Mouse (Mus musculus) cerebellum, adult 18-20 months (tissue): ENCODE measurements around the gene Hspb2.

Experiments used
- DNase-seq, 2 experiments: peaks; one replicate each; pipeline ENCODE4 v3.0.0; 2021

Hspb2 gene

GRCm38 (mm10) chr9:50752054-50752602, at the start of gene Hspb2:
Gene Hspb2 (minus strand): TSS chr9:50752354.
- no peak for DNase-seq

- peak; percentile 42 to 48 for DNase-seq
Observed at GRCm38 (mm10) chr9:50800985-50801384, 48.8 kb upstream of the Hspb2 start.

GRCm38 (mm10) chr9:50798368-50798767, 46.2 kb upstream of the Hspb2 start:
- no peak for DNase-seq

- no peak for DNase-seq
Observed at GRCm38 (mm10) chr9:50797641-50798040, 45.5 kb upstream of the Hspb2 start.

- no peak for DNase-seq
Observed at GRCm38 (mm10) chr9:50796776-50797175, 44.6 kb upstream of the Hspb2 start.

- DNase-seq: no peak
Observed at GRCm38 (mm10) chr9:50795266-50795665, 43.1 kb upstream of the Hspb2 start.

- DNase-seq: peak in 1 of 2 experiments; percentile 24
Observed at GRCm38 (mm10) chr9:50782155-50782554, 30.0 kb upstream of the Hspb2 start.

GRCm38 (mm10) chr9:50776162-50776760, 24.1 kb upstream of the Hspb2 start:
- DNase-seq: no peak

- DNase-seq: no peak
Observed at GRCm38 (mm10) chr9:50775662-50776126, 23.5 kb upstream of the Hspb2 start.

- peak; percentile 86 to 92 for DNase-seq
Observed at GRCm38 (mm10) chr9:50774991-50775612, 22.9 kb upstream of the Hspb2 start, which contains the start of the genes Alg9 and 1110032A03Rik. Gene Alg9 (plus strand): TSS chr9:50775019. Gene 1110032A03Rik (minus strand): TSS chr9:50775520.

GRCm38 (mm10) chr9:50774026-50774462, 21.9 kb upstream of the Hspb2 start:
- no peak for DNase-seq

GRCm38 (mm10) chr9:50770011-50770410, 17.9 kb upstream of the Hspb2 start:
- no peak for DNase-seq

- peak; percentile 99 for DNase-seq
Observed at GRCm38 (mm10) chr9:50768107-50769002, 16.2 kb upstream of the Hspb2 start, which contains the start of gene Fdxacb1. Gene Fdxacb1 (plus strand): TSS chr9:50768236.

GRCm38 (mm10) chr9:50767531-50768106, 15.5 kb upstream of the Hspb2 start:
- no peak for DNase-seq

- DNase-seq: no peak
Observed at GRCm38 (mm10) chr9:50763331-50763730, 11.2 kb upstream of the Hspb2 start.

- DNase-seq: no peak
Observed at GRCm38 (mm10) chr9:50761520-50762243, 9.5 kb upstream of the Hspb2 start.

GRCm38 (mm10) chr9:50756711-50757110, 4.6 kb upstream of the Hspb2 start:
- DNase-seq: no peak

- no peak for DNase-seq
Observed at GRCm38 (mm10) chr9:50753947-50754346, 1.8 kb upstream of the Hspb2 start.

GRCm38 (mm10) chr9:50752784-50753615, 846 bp upstream of the Hspb2 start:
- peak; percentile 69 to 76 for DNase-seq

GRCm38 (mm10) chr9:50751323-50751722, 831 bp downstream of the Hspb2 start, which contains the start of gene Cryab:
Gene Cryab (plus strand): TSS chr9:50751325.
- DNase-seq: no peak

- DNase-seq: no peak
Observed at GRCm38 (mm10) chr9:50750706-50751105, 1.4 kb downstream of the Hspb2 start.
